Mouse (Mus musculus) embryonic fibroblast, embryonic 13.5 days (primary cell): ENCODE data around the gene Mief1.

Experiments used
- CTCF ChIP-seq: IDR thresholded peaks from 2 replicates; pipeline ENCODE4 v1.5.1; 2011; ENCODE audit warnings: mild to moderate bottlenecking, control low read depth, low read length, moderate library complexity, borderline replicate concordance; ENCODE audit not compliant: insufficient read depth
- POLR2A ChIP-seq: IDR thresholded peaks from 2 replicates; pipeline ENCODE4 v1.6.1; 2011; ENCODE audit warnings: low read depth, mild to moderate bottlenecking, control low read depth, low read length, moderate library complexity

- no peak for TF ChIP-seq POLR2A
- TF ChIP-seq CTCF = no peak
Observed at GRCm38 (mm10) chr15:80277625-80278024, 43.8 kb downstream of the Mief1 start.
